Mouse (Mus musculus) testis, adult 2 months (tissue): ENCODE data around the gene Stra6.

Experiments
- CTCF ChIP-seq: fragments of 200-500 bp; IDR thresholded peaks from 2 replicates; pipeline ENCODE4 v1.5.1; 2012; ENCODE audit warnings: low read depth, mild to moderate bottlenecking, inconsistent platforms, low read length, moderate library complexity; ENCODE audit not compliant: control insufficient read depth, insufficient read depth, insufficient replicate concordance
- POLR2A ChIP-seq: fragments of 200-500 bp; IDR thresholded peaks from 2 replicates; pipeline ENCODE4 v1.6.1; 2012; ENCODE audit warnings: low read depth, mild to moderate bottlenecking, inconsistent platforms, low read length, moderate library complexity; ENCODE audit not compliant: control insufficient read depth

DNA sequence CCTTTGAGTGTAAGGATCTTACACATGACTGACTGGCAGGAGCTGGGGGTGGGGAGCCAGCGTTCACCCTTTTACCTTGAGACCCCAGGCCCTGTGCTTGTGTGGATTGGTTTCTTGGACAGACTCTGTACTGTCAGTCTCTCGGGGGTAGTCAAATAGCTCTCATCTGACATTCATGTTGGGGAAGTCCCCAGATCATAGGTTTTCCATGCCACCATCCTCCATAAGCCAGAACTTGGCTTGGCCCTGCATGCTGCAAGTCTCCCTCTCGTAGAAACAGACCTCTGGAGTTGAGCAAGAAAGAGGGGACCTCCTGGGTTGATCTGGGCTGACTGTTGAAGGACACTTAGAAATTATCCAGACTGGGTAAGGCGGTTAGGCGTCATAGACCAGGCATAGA, 45.2 kb upstream of the Stra6 start:
- TF ChIP-seq CTCF, result no peak
- TF ChIP-seq POLR2A, result no peak
